Mouse (Mus musculus) frontal cortex, adult (tissue): ENCODE measurements at regions not wholly inside any gene's neighbourhood (a gene's known extent, or its start where the extent isn't known, plus 50 kb on each side); places are given as distances from the start of the nearest gene placed in this dataset.
"Not testable (repeated sequence)": the region's sequence is repeated elsewhere in the genome, so short reads cannot be mapped to it uniquely, and the experiment has no call there.

Experiments
- ATAC-seq: cut with Nextera tagmentation; 2 replicates; pipeline ENCODE4 v1.9.2; 2017; ENCODE audit warnings: mild to moderate bottlenecking, moderate library complexity, mixed read lengths; ENCODE audit not compliant: low TSS enrichment

GRCm38 (mm10) chr17:83993028-83993427 is 145.3 kb upstream of the Haao start:
- ATAC-seq, result no peak

- ATAC-seq, result no peak
These were observed 142.9 kb upstream of the Haao start for GRCm38 (mm10) chr17:83990421-83991365.

DNA sequence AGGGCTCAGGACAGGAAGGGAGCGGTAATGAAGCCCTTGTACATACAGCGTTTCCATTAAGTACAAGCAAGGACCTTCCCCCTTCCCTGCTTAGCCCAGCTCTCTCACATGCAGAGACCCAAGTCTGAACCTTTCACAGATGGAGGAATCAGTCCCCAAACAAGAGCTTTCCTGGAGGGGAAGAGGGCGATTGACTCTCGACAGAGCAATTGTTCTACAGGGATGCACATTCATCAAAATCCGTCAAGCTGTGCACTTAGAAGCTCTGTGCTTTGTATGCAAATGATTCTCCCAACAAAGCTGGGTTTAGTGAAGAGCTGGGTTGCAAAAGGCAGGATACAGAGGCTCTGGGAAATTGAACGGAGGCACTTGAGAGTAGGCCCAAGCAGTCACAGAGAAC is 141.1 kb upstream of the Haao start:
- no peak for ATAC-seq

DNA sequence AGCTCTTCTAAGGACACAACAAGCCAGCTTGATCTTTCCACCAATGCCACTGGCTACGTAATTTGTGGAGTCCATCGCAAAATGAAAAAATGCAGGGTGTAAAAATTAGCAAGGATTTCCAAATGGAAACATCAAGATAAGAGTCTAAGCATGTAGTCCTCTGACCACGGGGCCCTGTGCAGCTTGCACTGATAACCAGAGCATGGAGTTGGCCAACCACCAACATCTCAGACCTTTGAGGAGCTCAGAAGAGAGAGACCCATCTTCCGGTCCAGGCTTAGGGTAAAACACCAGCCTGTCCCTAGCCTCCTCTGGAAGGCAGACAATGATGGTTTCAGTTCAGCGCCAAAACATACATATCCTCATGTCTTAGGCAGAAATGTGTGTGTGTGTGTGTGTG is 140.4 kb upstream of the Haao start:
- ATAC-seq, result no peak

DNA sequence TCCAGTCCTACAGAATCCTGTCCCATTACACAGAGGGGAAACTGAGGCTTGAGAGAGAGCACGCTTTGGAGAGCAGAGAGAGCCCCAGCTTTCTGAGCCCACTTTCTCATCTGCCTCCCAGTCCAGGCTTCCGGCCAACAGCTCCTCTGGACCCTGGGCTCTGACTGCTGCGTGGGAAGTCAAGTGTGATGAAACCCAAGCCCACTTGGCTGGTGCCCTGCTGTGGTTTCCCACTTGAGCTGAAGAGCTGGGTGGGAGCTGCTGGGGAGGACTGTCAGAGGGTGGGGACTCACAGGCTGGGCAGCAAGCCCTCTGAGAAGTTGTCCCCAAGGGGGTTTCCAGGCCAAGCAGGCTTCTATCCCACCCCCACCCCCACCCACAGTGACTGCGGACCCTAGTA is 139.9 kb upstream of the Haao start:
- ATAC-seq, result no peak

DNA sequence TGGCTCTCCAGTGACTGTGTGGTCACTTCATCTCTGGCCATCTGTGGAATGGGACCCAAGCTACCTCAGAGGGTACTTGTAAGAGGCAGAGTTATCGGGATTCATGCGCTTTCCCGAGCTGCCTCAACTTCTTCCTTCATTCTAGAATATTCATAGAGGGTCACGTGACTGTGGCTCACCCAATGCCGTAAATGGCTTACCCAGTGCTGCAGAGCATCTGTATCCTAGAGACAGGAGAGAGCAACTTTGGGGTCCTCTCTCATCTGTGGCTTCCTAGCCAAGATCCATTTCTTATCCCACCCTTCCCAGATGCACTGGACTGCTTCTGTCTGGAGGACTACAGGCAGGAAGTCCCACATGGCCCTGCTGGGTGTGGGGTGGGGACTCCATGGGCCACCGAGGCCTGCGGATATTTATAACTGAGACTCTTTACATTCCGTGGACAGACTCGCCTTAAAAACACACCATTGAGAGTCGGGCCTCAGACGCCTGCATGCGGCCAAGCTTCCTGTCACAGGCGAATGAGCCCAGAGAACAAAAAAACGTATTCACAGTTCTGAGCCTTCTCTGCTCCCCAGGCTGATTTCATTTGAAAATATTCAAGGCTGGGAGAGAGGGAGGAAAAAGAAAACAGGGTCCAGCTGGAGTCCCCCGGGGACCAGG is 138.3 kb upstream of the Haao start:
- no peak for ATAC-seq

DNA sequence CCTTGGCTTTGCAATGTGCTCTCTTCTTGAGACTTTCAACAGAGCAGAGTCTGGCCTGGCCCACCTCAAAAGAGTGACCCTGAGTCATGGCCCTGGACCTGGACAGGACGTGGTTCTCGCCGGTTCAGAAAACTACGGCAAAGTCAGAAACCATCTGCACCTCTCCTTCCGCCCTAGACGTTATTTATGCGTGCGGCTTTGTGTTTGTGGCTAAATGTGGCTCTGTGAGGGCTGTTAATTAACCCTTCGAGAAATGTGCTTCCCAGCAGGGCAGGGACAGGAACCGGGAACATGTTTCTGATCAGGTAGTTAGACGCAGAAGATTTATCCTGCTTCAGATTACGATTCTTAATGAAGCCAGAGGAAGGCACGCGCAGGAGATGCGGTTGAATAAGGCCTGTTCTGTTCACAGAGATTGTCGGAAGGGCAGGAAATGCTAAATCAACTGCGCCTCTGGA is 137.6 kb upstream of the Haao start:
- no peak for ATAC-seq

GRCm38 (mm10) chr17:83983837-83984388 is 136.2 kb upstream of the Haao start:
- ATAC-seq, result no peak

DNA sequence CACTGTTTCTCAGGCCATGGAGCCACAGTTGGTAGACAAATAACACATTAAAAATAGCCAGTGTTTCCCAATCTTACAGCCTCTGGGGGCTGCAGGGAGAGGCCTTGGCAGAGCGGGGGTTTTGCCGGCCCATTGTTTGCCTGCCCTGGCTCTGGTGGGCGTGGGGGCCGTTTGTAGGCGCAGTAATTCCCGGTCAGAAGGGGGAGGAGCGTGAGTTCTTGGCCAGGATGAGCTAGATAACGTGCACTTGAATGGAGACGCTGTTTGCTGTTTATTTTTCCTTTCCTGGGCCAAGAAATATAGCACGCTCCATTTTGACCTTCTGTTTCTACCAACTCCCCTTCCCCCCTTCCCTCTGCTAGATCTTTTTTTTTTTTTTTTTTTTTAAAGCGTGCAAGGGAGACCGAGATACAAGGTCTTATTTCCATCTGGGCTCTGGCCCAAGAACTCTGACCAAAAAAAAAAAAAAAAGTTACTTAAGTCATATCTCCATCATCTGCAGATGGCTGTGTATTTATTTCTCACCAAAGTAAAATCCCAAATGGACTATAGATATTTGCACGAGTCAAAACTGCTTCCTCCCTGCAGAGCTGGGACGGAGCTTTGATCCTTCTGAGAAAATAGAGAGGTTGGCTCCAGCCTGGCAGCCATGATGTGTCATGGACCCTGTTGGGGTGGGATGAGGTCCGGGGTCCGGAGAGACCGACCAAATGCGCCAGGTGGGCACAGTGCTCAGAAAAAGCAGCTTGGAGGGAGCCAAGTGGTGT is 135.5 kb upstream of the Haao start:
- no peak for ATAC-seq

DNA sequence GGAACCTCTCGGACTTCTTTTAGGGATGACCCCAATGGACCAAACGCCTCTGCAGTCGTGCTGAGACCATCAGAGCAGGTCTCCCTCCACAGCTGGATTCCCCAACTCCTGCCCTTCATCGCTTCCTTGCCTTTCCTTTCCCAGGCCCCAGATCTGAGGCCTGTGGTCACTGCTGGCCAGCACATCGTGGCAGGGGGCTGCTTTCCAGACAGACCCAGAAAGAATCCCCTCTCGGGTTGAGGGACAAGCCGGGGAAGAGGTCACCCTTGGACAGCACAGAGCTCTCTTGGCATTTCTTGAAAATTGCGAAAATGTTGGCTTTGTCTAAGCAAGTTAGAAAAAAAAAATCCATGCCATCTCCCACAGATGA is 134.9 kb upstream of the Haao start:
- ATAC-seq, result no peak

GRCm38 (mm10) chr17:83978858-83979470 is 131.2 kb upstream of the Haao start:
- no peak for ATAC-seq

GRCm38 (mm10) chr17:83977725-83978124 is 130.0 kb upstream of the Haao start:
- no peak for ATAC-seq

DNA sequence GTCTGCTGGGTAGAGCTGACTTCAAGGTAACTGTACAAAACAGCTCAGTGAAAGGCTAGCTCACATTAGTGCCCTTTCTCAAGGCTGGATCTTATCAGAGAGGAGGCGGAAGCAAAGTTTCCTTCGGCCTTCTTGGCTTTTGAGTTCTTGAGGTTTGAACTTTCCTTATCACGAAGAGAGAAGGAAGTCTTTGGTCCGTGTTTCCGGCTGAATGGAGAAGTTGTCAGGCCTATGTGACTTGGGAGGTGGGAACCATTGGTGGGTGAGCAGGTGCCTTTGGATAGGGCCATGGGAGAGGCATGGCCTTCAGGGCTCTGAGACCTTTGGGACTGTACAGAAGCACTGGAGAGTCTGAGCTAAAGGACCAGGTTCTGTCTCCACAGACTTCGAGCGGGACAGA is 128.1 kb upstream of the Haao start:
- no peak for ATAC-seq

GRCm38 (mm10) chr17:83973461-83974350 is 125.9 kb upstream of the Haao start:
- no peak for ATAC-seq

- ATAC-seq, result no peak
These were observed 125.1 kb upstream of the Haao start for GRCm38 (mm10) chr17:83972874-83973273.

- no peak for ATAC-seq
These were observed 124.7 kb upstream of the Haao start for GRCm38 (mm10) chr17:83972470-83972869.

DNA sequence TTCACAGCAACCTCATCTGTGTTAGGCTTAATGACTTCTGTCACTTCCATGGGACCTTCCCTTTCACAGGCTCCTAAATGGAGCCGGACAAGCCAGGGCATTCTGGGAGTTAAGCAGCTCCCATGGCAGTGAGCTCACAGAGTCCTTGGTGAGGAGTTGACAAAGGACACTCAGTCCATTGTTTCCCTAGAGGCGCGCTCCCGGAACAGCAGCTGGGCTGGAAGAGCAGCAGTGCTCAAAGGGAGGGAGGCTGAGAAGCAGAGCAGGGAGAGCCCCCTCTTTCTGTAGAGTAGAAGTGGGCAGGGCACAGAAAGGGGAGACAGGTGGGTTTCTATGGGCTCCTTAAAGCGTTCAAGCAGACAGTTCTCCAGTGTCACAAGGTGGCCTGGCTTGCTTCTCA is 124.3 kb upstream of the Haao start:
- ATAC-seq, result peak; percentile 89

- ATAC-seq, result no peak
These were observed 121.7 kb upstream of the Haao start for GRCm38 (mm10) chr17:83969407-83969826.

DNA sequence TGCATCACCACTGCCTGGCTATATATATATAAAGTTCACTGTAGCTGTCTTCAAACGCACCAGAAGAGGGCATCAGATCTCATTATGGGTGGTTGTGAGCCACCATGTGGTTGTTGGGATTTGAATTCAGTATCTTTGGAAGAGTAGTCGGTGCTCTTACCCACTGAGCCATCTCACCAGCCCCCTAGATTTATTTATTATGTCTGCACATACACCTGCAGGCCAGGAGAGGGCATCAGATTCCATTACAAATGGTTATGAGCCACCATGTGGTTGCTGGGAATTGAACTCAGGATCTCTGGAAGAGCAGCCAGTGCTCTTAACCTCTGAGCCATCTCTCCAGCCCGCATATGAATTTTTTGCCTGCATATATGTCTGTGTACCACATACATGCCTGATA is 120.4 kb upstream of the Haao start:
- not testable (repeated sequence) for ATAC-seq

- no peak for ATAC-seq
These were observed 119.2 kb upstream of the Haao start for GRCm38 (mm10) chr17:83967007-83967406.
